Mouse (Mus musculus): ENCODE results near the gene B4galnt4. TPM values are rescaled to one million over a fixed set of nuclear protein-coding genes. Genes with fewer than 3 reads are reported as not detected.

The B4galnt4 gene
- 3.7 and 5.0 TPM in 2 replicates for polyA plus RNA-seq (2012; rRNA removed)

DNA sequence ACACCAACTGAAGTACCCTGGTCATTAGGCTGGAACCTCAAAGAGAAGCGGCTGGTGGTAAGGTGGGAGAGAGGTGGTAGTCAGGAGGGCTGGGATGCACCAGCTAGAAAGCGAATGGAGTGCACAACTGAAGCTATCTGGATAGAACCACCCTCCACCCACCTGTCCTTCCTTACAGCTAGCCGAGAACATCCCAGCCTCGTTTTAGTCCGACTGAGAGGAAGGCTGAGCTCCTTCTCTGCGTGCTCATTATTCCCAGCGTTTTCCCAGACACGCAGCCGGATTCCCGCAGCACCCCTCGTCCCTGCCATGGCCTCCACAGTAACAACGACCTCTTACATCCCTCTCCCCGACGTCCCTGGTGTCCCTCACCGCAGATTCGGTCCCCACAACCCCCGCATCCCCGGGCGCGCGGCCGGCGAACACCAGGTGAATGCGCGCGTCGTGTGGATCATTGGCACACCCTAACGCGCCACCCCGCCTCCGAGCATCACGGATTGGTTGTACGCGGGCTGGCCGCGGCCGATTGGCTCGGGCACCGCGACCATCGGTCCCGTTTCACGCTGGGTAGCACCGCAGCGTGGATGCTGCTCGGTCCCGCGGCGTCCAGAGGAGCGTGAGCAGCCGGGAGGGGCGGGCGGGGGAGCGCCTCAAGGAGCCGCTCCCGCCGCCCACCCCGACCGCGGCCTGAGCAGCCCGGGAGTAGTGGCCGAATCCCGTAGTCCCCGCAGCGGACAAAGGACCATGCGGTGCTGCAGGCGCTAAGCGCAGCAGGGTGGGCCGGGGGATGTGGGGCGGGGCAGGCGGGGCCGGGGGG, at the start of gene B4galnt4:
TSS of gene B4galnt4 (plus strand) at position 679 of the 817 bp plus-strand sequence.

GRCm38 (mm10) chr7:141017824-141018223, 43.1 kb upstream of the B4galnt4 start, which contains the start of gene Ifitm6:
Gene Ifitm6, minus strand, starts transcription at chr7:141017924.

GRCm38 (mm10) chr7:141028831-141029230, 32.1 kb upstream of the B4galnt4 start, which contains the start of gene Gm17387:
Gene Gm17387, plus strand, starts transcription at chr7:141029131.

GRCm38 (mm10) chr7:141077841-141078240, 16.9 kb downstream of the B4galnt4 start, which contains the start of gene Pkp3:
Gene Pkp3, plus strand, starts transcription at chr7:141078218.

DNA sequence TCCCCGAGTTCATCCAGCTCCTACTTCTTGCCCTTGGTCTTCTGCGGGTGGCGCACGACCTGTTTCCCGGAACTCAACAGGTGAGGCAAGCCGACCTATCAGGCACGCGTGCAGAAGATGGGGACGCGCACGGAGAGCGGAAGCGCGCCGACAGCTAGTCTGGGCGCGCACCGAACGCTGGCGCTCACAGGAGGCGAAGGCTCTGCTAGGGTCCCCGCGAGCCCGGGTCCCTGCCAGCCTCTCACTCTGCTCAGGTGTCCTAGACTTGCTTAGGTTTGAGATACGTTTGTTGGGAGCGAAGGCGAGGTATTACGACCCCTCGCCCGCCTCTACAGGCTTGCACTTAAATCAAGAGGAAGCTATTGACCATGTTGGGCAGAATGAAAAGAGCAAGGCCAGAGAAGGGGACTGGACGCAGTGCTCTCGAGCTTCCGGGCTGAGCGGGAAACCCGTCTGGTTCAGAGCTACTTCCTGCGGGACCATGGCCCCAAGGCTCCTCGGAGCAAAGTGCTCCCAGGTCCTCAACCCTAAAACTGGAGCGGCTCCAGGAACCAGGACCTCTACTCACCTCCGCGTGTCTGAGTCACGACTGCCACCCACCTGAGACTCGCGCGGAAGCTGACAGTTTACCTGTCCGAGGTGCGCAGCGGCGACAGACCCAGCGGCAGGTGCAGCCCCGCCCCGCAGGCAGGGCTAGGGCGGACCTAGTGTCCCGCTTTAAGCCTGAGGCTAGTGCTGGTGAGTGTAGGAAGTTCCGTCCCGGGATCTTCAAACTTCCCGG, 39.2 kb downstream of the B4galnt4 start, which contains the start of gene Sigirr:
TSS of gene Sigirr (minus strand) at position 662 of the 781 bp plus-strand sequence.

GRCm38 (mm10) chr7:141117636-141118035, 56.7 kb downstream of the B4galnt4 start, which contains the start of gene Ano9:
Gene Ano9, minus strand, starts transcription at chr7:141117806.

Other genes with a start within 250 kb of the B4galnt4 start
- gene Zfp941, start 238.9 kb upstream of the B4galnt4 start, polyA plus RNA-seq (2012; rRNA removed) = 0.09 and 0.19 TPM in 2 replicates
- gene Urah, start 226.1 kb upstream of the B4galnt4 start, polyA plus RNA-seq (2012; rRNA removed) = 63.2 and 78.4 TPM in 2 replicates
- gene Scgb1c1, start 215.6 kb upstream of the B4galnt4 start, polyA plus RNA-seq (2012; rRNA removed) = not detected in 2 replicates
- gene Odf3, start 213.3 kb upstream of the B4galnt4 start, polyA plus RNA-seq (2012; rRNA removed) = not detected in 2 replicates
- 2.8 TPM in 1 of 2 replicates, not detected in the other for gene Gm45785, start 204.8 kb upstream of the B4galnt4 start, polyA plus RNA-seq (2012; rRNA removed)
- 109 and 117 TPM in 2 replicates for gene Ric8a, start 204.1 kb upstream of the B4galnt4 start, polyA plus RNA-seq (2012; rRNA removed)
- gene Bet1l, start 203.5 kb upstream of the B4galnt4 start, polyA plus RNA-seq (2012; rRNA removed) = 23.7 and 24.1 TPM in 2 replicates
- gene Psmd13, start 179.1 kb upstream of the B4galnt4 start, polyA plus RNA-seq (2012; rRNA removed) = 53.8 and 58.2 TPM in 2 replicates
- gene Sirt3, start 178.8 kb upstream of the B4galnt4 start, polyA plus RNA-seq (2012; rRNA removed) = 29.5 and 34.3 TPM in 2 replicates
- gene Cox8b, start 160.7 kb upstream of the B4galnt4 start, polyA plus RNA-seq (2012; rRNA removed) = 3.4 and 4.0 TPM in 2 replicates
- 82.3 and 99.4 TPM in 2 replicates for gene Nlrp6, start 140.2 kb upstream of the B4galnt4 start, polyA plus RNA-seq (2012; rRNA removed)
- 40.3 and 53.5 TPM in 2 replicates for gene Pgghg, start 119.7 kb upstream of the B4galnt4 start, polyA plus RNA-seq (2012; rRNA removed)
- gene Ifitm5, start 110.8 kb upstream of the B4galnt4 start, polyA plus RNA-seq (2012; rRNA removed) = 1.5 and 1.6 TPM in 2 replicates
- not detected in 2 replicates for gene Gm45717, start 105.2 kb upstream of the B4galnt4 start, polyA plus RNA-seq (2012; rRNA removed)
- gene Ifitm2, start 105.1 kb upstream of the B4galnt4 start, polyA plus RNA-seq (2012; rRNA removed) = 481 and 681 TPM in 2 replicates
- 83.6 and 107 TPM in 2 replicates for gene Ifitm1, start 93.9 kb upstream of the B4galnt4 start, polyA plus RNA-seq (2012; rRNA removed)
- 135 and 161 TPM in 2 replicates for gene Ifitm3, start 50.3 kb upstream of the B4galnt4 start, polyA plus RNA-seq (2012; rRNA removed)
- 1.1 and 2.9 TPM in 2 replicates for gene Ifitm6, start 43.2 kb upstream of the B4galnt4 start, polyA plus RNA-seq (2012; rRNA removed)
- not detected in 2 replicates for gene Gm17387, start 32.0 kb upstream of the B4galnt4 start, polyA plus RNA-seq (2012; rRNA removed)
- gene Pkp3, start 17.1 kb downstream of the B4galnt4 start, polyA plus RNA-seq (2012; rRNA removed) = 141 and 148 TPM in 2 replicates
- gene Sigirr, start 39.5 kb downstream of the B4galnt4 start, polyA plus RNA-seq (2012; rRNA removed) = 41.9 and 54.5 TPM in 2 replicates
- 60.4 and 80.5 TPM in 2 replicates for gene Ano9, start 56.7 kb downstream of the B4galnt4 start, polyA plus RNA-seq (2012; rRNA removed)
- 29.2 and 32.7 TPM in 2 replicates for gene Ptdss2, start 61.3 kb downstream of the B4galnt4 start, polyA plus RNA-seq (2012; rRNA removed)
- 140 and 158 TPM in 2 replicates for gene Rnh1, start 111.8 kb downstream of the B4galnt4 start, polyA plus RNA-seq (2012; rRNA removed)
- gene Hras, start 132.9 kb downstream of the B4galnt4 start, polyA plus RNA-seq (2012; rRNA removed) = 86.0 and 86.1 TPM in 2 replicates
- 11.4 and 11.6 TPM in 2 replicates for gene Lrrc56, start 133.1 kb downstream of the B4galnt4 start, polyA plus RNA-seq (2012; rRNA removed)
- 11.8 and 12.9 TPM in 2 replicates for gene Lmntd2, start 153.0 kb downstream of the B4galnt4 start, polyA plus RNA-seq (2012; rRNA removed)
- 224 and 235 TPM in 2 replicates for gene Rassf7, start 154.8 kb downstream of the B4galnt4 start, polyA plus RNA-seq (2012; rRNA removed)
- gene Phrf1, start 167.7 kb downstream of the B4galnt4 start, polyA plus RNA-seq (2012; rRNA removed) = 20.1 and 28.0 TPM in 2 replicates
- 200 and 285 TPM in 2 replicates for gene Irf7, start 205.4 kb downstream of the B4galnt4 start, polyA plus RNA-seq (2012; rRNA removed)
- 405 and 478 TPM in 2 replicates for gene Cdhr5, start 215.7 kb downstream of the B4galnt4 start, polyA plus RNA-seq (2012; rRNA removed)
- 105 and 193 TPM in 2 replicates for gene Sct, start 218.0 kb downstream of the B4galnt4 start, polyA plus RNA-seq (2012; rRNA removed)
- gene Drd4, start 230.9 kb downstream of the B4galnt4 start, polyA plus RNA-seq (2012; rRNA removed) = 0.13 and 0.29 TPM in 2 replicates